Mouse (Mus musculus): ENCODE results near the gene Adh7.

- TF ChIP-seq EP300 (optimal IDR thresholded peaks at IDR 0.05) (no peak), CTCF (IDR thresholded peaks at IDR 0.05; ENCODE audit: low read depth) (no peak)
Measured at GRCm38 (mm10) chr3:138222511-138222910, 5.0 kb downstream of the Adh7 start.
